Mouse (Mus musculus) Patski (cell line): ENCODE measurements at regions not wholly inside any gene's neighbourhood (a gene's known extent, or its start where the extent isn't known, plus 50 kb on each side); places are given as distances from the start of the nearest gene placed in this dataset.
A peak's percentile ranks its signal among the peaks of the same experiment; 100 is the strongest.

Experiments
- ATAC-seq: fragments of 100-300 bp; one replicate; pipeline ENCODE4 v1.8.0; 2021
- CTCF ChIA-PET: fragments of 350-600 bp; sonication (Branson Sonifier 250); formaldehyde crosslinking; loops from one replicate; lab custom pipeline; 2022; ENCODE audit warnings: inconsistent platforms; lab: Charles Lee
- POLR2A ChIA-PET: fragments of 350-600 bp; sonication (Branson Sonifier 250); formaldehyde crosslinking; loops from one replicate; lab custom pipeline; 2022; ENCODE audit warnings: antibody characterized with exemption, inconsistent platforms; lab: Charles Lee
- DNase-seq: peaks from one replicate; pipeline ENCODE4 v3.0.0-alpha.2; 2011; ENCODE audit warnings: low read depth, low spot score
- H3K27me3 ChIP-seq: fragments of 371-371 bp; one replicate; pipeline ENCODE4 v1.5.1; 2021
- CTCF ChIP-seq: fragments of 100-300 bp; IDR thresholded peaks from one replicate; pipeline ENCODE4 v1.5.1; 2021
- in situ Hi-C: fragments of 300-500 bp; cut with MboI; formaldehyde crosslinking; loops from 3 replicates; pipeline ENCODE4 v1.11.1; 2018; ENCODE audit warnings: low pct_unique_long_range_greater_than_20kb, mixed read lengths

DNA sequence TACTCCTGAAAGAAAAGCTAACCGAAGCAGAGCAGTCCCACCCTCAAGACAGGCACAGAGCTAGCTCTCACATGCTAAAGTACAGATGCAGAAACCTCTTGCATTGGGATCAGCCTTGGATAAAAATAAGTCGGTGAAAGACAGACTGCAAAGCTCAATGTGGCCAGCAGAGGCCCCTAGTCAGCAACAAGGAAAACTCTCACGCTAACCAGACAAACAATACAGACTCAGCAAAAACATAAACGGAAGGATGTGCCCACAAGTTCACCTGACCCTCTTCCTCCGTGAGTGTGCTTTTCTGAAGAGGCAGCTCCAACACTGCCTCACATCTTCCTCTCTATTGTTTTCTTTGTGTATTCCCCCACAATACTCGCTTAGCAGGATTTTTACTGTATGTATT, 77.8 kb downstream of the Rpia start:
- in situ Hi-C loops: no loop called here

DNA sequence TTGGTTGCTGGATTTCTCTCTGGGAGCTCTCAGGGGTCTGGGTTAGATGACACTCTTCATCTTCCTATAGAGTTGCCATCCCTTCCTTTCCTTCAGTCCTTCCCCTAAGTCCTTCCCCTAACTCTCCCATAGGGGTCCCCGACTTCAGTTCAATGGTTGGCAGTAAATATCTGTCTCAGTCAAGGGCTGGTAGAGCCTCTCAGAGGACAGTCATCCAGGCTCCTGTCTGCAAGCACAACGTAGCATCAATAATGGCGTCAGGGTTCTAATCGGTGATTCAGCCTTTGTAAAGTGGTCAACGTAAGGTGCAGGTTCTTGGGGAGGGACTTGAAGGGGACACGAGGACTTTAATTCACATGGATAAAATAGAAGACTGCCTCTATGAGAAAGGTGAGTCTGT, 78.4 kb downstream of the Rpia start:
- CTCF ChIA-PET: interaction anchor here (0.9 to 6.7 kb wide), 10 partner anchors 9 to 84 kb away, joined by 3 to 46 read pairs (median 6); no protein-coding TSS in a partner anchor
- ATAC-seq: no peak
- no peak for DNase-seq
- POLR2A ChIA-PET: no interaction called here
- TF ChIP-seq CTCF: no peak
- peaks cover 34% of the 10 kb centered on the region for H3K27me3 ChIP-seq
- in situ Hi-C loops: no loop called here

More for the DNA sequence above, 77.8 kb downstream of the Rpia start:
- peaks cover 40% of the 10 kb centered on the region for H3K27me3 ChIP-seq
- POLR2A ChIA-PET: no interaction called here
- CTCF ChIA-PET: interaction anchor here (0.9 to 6.7 kb wide), 10 partner anchors 8 to 84 kb away, joined by 3 to 46 read pairs (median 6); no protein-coding TSS in a partner anchor
- DNase-seq: no peak
- ATAC-seq: peak; percentile 42
- peak; percentile 84 for TF ChIP-seq CTCF

DNA sequence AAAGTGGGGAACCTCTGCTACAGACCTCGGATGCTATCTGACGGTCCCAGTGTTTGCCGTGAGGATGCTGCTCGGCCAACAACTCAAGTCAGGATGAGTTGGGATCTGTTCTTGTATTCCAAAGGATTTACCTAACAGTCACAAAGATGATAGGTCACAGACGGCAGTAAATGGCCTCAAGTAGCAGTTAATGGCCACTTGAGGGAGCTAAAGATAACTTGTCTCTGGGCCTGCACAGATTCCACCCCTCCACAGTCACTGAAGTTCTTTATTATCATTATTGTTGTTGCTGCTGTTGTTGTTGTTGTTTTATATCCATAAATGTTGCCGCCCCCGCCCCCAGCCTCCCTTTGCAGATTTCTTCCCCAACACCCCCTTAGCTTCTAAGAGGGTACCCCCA, 78.9 kb downstream of the Rpia start:
- TF ChIP-seq CTCF: peak; percentile 68
- ATAC-seq (no peak), DNase-seq (no peak)
- in situ Hi-C loops: no loop called here
- POLR2A ChIA-PET: no interaction called here
- peaks cover 28% of the 10 kb centered on the region for H3K27me3 ChIP-seq
- CTCF ChIA-PET: interaction anchor here (0.6 to 6.7 kb wide), 10 partner anchors 10 to 85 kb away, joined by 3 to 46 read pairs (median 6); no protein-coding TSS in a partner anchor

DNA sequence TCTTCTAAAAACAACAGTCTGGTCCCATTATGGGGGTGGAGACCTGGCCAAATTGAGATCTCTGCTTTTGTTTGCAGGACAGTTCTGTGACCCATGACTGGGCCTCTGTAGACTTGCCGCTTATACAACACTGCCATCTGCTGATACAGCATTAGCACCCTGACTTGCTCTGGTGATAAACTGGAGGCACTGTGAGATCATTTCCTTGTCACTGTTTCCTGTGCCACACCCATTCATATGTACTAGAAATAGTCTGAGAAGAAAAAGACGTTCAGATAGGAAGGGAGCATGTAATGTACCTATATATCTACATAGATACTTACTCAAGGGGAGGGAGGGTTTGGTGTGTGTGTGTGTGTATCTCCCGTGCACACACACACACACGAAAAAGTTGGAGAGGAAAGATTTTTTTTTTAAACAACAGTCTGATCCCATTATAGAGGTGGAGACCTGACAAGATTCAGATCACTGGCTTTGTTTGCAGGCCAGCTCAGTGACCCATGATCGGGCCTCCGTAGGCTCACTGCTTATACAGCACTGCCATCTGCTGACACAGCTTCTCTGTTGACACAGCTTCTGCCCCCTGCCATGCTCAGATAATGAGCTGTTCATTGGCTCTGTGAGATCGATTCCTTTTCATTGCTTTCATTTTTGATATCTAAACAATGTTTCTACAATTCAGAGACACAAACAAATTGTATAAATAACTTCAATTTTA, 82.5 kb downstream of the Rpia start:
- TF ChIP-seq CTCF: peak; percentile 68
- peaks cover 11% of the 10 kb centered on the region for H3K27me3 ChIP-seq
- POLR2A ChIA-PET: interaction anchor here (0.5 kb wide), 1 partner anchor 428 kb away, joined by 3 read pairs; no protein-coding TSS in a partner anchor
- CTCF ChIA-PET: interaction anchor here (1.0 to 6.7 kb wide), 3 partner anchors 13 to 59 kb away, joined by 3 to 46 read pairs (median 5); no protein-coding TSS in a partner anchor
- in situ Hi-C loops: no loop called here
- ATAC-seq: peak; percentile 68
- no peak for DNase-seq

DNA sequence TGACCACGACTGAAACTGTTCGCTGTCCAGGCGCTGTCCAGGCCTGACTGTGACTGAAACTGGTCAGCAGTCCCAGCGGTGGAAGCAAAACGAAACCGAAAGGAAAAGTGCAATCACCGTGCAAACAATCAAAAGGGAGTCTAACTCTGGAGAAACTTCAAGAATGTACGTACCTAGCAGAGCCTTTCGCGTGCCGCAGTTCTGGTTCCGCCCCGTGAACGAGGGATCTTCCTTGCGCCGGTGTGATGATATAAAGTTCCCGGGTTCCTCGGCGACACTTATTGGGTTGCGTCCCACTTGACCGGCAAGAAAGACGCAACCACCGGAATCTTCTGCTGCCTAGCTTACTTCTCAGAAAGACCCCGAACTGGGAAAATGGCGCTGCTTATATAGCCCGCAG, 96.4 kb downstream of the Rpia start:
- ChIA-PET CTCF (no interaction called here), POLR2A (no interaction called here)
- DNase-seq (no peak), ATAC-seq (no peak)
- H3K27me3 ChIP-seq: no peaks in the 10 kb centered on the region
- TF ChIP-seq CTCF: no peak
- in situ Hi-C loops: no loop called here
